Mouse (Mus musculus) adrenal gland, adult 8-10 months (tissue): ENCODE measurements around the gene Hist2h2ac. TPM values are rescaled to one million over a fixed set of nuclear protein-coding genes. Genes with fewer than 3 reads are reported as not detected.
"Not testable (repeated sequence)": the region's sequence is repeated elsewhere in the genome, so short reads cannot be mapped to it uniquely, and the experiment has no call there.

Source experiments
- DNase-seq: peaks from one replicate; pipeline ENCODE4 v3.0.0; 2022
- total RNA-seq, 4 experiments: library from RNA; stranded (reverse); gene quantifications; 2 replicates each; pipeline ENCODE4 v1.2.4; 2022

Gene Hist2h2ac
- total RNA-seq, 4 experiments from 2014 or later, result 53.1 to 90.6 (median 58.9) TPM

DNA sequence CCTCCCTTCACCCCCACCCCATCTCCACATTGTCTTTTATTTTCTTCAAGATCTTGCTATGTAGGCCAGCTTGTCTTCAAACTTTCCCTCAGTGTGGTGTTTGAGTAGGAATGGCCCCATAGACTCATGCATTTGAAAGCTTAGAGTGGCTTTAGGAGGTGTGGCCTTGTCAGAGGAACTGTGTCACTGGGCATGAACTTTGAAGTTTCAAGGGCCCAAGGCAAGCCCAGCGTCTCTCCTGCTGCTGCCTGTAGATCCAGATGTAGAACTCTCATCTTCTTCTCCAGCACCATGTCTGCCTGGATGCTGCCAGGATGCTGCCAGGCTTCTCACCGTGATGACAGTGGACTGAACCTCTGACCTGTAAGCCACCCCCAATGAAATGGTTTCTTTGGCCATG lies 8.1 kb upstream of the Hist2h2ac start:
- DNase-seq, result no peak

DNA sequence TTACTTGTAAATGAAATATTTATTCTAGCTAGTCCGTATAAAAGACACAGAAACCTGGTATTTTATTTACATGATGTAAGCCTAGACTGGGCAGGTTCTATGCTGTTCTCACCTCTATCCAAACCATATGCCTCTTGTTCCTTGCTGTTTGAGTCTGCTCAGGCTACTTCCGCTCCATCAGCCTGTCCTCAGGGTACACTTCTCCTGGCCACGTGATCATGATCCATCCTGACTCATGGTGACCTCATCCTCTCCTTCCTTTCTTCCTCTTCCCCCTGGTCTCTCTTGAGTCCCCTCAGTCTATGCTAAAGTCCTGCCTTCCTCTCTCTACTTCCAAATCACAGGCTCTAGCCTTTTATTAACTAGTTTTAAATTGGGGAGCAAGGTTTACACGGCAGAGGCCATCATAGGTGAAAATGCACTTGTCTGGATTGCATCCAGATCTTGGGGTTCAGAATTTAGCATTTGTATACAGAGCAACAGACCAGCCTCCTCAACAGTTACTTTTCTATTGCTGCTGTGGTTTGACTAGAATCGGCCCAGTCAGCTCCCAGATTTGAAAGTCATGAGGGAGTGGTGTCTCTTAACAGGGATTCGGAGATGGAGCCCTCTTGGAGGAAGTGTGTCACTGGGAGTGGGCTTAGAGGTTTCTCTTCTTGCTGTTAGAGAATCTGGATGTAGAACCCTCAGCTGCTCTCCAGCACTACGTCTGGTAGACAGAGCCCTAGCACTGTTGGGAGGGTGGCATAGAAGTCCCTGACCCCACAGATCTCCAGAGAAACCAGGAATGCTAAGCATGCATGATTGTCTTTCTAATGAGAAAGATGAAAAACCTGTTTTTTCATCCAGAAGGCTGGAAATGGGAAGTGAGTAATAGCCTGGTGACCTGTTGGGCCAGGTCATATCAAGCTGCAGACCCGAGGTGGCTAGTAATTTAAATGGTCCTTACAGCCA lies 6.3 kb upstream of the Hist2h2ac start:
- DNase-seq, result no peak

DNA sequence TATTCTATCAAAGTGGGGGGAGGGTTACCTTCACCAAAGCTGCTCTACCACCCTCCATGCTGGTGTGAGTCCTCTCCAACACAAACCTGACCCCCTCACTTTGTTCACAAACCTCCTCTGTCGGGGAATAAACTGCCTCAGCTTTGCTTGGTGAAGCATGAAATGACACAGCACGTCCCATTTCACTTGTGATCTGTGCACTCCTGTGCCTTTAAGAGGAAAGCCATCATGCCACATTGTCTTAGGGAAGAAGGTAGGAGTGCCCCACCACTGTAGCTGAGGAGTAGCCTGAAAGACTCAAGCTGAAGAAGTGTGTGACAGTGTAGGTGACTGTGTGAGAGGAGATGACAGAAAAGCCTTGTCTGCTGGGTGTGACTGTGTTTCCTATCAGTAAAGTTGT lies 4.7 kb upstream of the Hist2h2ac start:
- no peak for DNase-seq

DNA sequence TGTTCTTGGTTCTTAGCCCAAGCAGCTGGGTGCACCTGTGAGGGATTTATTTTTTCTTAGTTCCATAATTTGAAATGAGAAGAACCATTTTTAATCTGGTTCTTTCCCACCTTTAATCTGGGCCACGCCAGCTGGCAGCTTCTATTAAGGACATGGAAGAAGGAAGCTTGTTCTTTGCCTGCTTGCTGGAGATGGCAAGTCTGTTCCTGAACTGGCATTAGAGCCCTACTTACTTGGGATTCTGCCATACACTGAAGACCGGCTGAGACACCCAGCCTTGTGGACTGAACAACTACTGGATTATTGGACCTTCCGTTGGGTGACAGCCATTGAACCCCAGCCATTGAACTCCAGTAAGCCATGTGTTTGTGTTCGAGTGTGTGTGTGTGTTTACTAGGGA lies 2.1 kb upstream of the Hist2h2ac start:
- DNase-seq, result no peak

DNA sequence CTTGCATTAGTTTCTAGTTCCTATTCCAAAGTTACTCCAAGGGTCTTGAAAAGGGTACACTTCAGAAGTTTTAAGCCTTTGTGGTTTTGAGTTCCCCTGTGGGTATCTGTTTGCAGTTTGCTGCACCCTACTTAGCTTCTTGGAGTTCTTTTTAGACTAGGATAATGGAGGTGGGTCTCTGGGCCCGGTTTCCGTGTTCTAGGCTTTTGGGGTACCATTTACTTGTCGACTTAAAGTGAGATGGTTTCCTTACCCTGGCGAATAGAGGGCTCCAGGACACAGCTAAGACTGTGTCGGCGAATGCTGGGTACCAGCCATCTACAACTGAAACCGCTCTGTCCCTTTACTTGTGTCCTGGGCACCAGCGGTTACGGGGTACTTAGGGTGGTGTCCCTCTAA lies 959 bp upstream of the Hist2h2ac start:
- no peak for DNase-seq

DNA sequence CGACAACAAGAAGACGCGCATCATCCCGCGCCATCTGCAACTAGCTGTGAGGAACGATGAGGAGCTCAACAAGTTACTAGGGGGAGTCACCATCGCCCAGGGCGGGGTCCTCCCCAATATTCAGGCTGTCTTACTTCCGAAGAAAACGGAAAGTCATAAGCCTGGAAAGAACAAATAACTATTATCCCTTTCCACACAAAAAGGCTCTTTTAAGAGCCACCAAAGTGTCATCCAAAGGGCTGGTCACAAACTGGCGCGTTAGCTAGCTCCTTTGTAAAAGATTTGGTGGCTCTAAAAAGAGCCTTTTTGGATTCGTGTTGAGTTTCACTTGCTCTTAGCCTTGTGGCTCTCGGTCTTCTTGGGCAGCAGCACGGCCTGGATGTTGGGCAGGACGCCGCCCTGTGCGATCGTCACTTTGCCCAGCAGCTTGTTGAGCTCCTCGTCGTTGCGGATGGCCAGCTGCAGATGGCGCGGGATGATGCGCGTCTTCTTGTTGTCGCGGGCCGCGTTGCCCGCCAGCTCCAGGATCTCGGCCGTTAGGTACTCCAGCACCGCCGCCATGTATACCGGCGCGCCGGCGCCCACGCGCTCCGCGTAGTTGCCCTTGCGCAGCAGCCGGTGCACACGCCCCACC lies 432 bp downstream of the Hist2h2ac start:
- not testable (repeated sequence) for DNase-seq

DNA sequence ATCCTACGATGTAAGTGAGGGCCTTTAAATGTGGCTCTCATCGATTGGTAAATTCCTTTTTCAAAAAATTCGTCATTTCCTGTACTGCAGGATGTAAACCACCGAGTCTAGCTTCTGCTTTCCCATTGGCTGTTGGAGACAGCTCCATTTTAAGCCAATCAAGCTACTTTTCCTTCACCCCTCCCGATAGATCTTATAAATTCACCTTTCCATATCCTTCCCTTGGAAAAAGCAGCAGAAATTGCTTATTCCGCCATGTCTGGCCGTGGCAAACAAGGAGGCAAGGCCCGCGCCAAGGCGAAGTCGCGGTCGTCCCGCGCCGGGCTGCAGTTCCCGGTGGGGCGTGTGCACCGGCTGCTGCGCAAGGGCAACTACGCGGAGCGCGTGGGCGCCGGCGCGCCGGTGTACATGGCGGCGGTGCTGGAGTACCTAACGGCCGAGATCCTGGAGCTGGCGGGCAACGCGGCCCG lies 984 bp downstream of the Hist2h2ac start, which contains the start of the genes Bola1 and Hist2h2ab:
Bola1 (minus strand) TSS at position 49 of the 470 bp plus-strand sequence.
Hist2h2ab (plus strand) TSS at position 205 of the 470 bp plus-strand sequence.
- DNase-seq, result peak; percentile 66

DNA sequence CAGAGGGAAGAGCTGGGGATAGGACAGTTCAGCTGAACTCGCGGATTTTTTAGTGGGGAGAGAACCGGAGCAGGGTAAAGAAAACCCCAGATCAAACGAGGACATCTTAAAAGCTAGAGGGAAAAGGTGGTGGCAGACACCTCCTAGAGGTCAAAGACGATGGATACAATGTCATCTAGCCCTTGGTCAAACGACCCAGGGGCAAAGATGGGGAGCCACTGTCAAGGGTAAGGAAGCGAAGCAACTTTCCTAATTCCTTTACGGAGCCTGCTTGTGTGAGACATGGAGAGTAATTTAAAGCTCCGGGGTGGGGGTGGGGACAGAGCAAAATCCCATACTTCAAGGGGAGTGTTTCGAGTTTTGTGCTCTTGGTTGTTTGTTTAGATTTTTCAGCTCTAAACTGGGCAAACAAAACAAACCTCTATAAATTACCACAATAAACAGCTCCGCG lies 1.5 kb downstream of the Hist2h2ac start:
- DNase-seq, result no peak

DNA sequence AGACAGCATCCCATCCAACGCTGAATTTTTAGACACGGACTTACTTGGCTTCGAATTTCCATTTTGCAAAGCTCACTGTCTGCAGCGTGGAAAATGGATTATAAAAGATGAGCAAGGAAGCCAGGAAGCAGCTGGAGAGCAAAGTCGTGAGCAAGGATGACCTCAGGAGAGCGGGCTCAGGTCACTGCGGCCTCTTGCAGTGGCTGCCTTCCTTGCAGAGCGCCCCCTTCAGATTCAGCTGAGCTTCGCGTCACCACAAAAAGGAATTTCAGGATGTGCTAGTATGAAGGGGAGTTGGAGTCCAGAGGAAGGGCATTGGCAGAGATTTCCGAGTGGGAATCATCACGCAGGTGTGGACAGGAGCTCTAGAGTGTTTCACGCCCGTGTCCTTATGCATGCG lies 11.4 kb downstream of the Hist2h2ac start:
- no peak for DNase-seq

DNA sequence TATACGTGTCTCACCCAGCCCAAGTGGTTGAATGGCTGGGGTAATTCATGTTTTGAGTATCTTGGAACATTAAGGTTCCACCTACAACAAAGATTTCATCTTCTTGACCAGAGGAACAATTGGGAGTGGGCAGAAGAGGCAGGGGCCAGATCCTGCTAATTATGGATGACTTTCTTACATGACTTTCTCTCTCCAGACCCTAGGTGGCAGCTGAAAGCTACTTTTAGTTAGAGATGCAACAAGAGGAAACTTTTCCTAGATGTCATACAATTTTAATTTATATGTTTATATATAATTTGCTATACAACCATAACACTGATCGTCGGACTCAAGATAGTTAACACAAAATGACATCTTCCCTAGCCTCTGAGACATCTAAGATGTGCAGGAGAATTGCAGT lies 12.9 kb downstream of the Hist2h2ac start:
- no peak for DNase-seq

DNA sequence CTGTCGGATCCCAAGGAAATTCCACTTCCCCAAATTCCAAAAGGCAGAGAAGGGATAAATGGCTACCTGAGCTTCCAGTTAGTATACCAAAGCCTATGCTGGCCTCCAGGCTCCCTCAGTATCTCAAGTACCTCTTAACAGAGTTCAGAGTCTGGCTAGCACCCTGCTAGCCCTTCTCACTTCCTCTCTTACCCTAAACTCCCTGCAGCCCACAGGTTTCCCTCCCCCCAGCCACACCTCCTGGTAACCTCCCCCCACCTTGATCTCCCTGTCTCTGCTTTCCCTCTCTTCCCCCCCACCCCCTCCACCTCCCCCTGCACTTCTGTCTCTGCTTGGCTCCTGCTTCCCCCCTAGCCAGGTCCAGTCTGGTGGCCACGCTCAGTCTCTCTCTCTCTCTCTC lies 20.9 kb downstream of the Hist2h2ac start:
- DNase-seq, result no peak

DNA sequence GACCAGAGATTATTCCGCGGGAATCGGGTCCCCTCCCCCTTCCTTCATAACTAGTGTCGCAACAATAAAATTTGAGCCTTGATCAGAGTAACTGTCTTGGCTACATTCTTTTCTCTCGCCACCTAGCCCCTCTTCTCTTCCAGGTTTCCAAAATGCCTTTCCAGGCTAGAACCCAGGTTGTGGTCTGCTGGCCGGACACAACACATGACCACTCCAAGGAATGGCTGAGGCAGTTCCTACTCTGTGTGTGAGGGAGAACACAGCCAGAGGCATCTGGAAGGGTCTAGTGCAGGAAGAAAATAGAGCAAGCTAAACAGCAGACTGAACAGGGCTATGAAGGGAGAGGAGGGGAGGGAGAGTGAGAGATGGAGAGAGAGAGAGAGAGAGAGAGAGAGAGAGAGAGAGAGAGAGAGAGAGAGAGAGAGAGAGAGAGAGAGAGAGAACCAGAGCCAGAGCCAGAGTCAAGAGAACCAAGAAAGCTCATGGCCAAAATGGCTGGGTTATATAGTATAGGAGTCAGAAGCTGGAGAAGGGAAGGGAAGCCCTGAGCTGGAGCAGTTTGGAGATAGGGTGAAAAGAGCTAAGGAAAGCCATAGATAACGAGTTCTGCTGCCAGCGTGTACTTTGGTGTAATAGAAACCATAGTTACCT lies 22.0 kb downstream of the Hist2h2ac start:
- DNase-seq, result not testable (repeated sequence)

DNA sequence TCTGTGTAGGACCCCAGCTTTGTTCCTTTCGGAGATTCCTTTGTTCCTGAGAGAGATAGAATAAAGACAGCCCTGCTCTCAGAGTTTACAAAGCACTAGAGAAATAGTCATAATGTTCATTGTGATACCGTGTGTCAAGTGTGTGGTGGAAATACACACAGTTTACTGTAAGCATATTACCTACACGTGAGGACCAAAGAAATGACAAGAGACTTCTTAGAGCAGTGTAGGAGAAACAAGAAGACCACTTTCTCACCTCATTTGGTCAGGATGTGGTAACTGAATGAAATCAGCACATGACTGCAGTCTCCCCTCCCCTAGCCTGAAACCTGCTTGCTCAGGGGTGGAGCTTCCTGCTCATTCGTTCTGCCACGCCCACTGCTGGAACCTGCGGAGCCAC lies 22.5 kb downstream of the Hist2h2ac start:
- no peak for DNase-seq

DNA sequence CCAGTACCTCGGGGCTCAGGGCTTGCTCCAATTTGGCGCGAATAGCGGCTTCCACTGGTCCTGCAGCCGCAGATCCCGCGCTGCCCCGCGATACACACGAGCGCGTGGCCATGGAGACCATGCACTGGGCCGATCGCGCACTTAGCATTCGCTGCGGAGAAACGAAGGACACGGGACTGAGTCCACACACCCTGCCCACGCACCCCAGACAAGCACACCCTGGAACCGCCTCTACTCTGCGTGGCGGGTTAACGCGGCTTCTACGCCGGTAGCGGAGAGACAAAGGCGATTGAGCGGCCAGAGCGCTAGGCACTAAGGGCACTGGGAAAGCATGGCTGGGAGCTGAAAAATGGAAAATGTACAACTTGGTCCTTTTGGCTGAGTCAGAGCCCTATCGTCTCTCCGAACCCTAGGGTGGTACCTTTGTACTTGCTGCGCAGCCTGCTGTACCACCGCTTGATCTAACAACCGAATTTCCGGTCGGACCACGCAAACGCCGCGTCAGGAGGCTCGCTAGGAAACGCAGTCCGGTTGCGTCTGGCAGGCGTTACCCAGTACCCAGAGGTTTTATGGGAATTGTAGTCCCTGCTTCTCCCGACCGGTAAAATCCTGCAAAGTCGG lies 23.4 kb downstream of the Hist2h2ac start:
- peak; percentile 90 for DNase-seq

DNA sequence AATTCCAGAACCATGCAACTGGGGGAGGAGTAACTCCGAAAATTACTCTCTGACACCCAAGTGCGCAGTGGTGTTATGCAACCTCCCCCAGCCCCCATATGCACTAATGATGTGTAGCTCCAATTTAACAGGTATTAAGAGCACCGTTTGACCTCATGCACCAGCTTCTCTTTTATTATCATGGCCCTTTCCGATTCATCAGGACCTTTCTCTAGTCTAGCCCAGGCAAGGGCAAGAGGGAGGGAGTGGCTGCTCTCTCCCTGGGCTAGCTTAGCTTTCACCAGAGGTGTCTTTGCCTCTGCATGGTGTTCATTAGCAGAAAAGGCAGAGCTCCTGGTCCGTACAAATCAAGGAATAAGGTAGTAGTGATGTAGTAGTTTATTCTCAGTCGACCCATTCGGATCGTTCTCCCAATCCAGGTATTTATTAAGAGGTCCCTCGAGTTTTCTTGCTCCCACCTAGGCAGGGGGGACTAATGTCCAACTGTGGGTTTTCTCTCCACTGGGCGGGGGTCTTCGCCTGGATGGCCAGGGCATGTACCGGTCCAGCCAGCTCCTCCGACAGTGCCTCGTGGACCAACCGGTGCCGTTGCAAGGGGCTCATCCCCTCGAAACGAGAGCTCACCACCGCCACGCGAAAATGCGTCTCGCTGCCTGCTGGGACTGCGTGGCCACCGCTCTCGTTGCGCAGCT lies 24.1 kb downstream of the Hist2h2ac start:
- no peak for DNase-seq

DNA sequence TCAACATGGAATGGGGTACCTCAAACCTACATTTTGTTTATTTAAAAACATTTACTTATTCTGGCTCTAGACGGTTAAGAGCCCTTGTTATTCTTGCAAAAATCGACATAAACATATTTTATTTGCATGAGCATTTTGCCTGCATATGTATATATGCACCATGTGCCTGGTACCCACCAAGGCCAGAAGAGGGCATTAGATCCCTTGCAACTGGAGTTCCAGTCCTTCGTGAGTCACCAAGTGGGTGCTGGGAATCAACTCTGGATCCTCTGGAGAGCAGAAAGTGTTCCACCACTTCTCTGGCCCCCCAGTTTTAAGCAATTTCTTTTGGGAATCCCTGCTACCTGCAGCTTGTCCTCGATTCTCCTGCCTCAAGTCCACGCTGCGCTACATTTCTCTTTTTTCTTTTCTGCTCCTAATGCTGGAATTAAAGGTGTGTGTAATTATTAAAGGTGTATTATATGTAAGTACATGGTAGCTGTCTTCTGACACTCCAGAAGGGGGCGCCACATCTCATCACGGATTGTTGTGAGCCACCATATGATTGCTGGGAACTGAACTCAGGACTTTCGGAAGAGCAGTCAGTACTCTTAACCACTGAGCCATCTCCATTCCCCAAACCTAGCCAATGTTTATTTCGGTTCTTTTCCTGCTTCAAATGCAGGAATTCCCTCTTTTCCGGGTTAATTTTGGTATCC lies 24.9 kb downstream of the Hist2h2ac start:
- DNase-seq, result no peak

DNA sequence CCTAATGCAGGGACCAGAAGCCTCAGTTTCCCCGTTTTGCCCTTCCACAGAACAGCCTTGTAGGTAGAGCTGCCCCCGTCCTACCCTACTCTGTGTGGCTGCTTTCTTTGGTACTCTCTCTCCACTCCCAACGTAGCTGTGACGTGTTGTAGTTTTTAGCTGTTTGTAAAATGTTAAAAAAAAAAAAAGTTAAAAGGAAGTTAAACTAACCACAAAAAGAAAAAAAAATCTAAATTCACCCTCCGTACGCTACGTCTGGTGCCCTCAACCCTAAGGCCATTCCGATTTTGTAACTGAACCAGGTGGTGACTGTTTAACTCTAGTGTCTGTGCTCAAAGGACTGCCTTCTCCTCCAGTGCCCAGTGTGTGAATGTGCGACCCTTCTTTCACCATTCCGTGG lies 25.7 kb downstream of the Hist2h2ac start:
- DNase-seq, result no peak

DNA sequence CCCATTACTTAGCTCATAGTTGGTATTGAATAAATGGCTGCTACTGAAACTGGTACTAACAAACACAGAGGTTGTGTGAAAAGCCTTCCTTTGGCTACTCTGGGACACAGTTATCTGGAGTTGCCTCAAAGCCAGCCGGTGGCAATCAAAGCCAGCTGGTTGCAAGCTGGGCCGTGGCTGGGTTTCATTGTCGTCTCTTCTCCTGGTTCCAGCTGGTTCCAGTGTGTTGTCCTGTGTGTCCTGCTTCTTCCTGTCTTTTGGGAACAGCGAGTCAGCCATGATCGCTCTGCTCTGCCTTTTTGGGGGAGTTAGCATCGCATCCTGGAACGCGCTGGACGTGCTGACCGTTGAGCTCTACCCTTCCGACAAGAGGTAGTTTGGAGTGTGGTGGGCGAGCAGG lies 27.7 kb downstream of the Hist2h2ac start:
- no peak for DNase-seq

DNA sequence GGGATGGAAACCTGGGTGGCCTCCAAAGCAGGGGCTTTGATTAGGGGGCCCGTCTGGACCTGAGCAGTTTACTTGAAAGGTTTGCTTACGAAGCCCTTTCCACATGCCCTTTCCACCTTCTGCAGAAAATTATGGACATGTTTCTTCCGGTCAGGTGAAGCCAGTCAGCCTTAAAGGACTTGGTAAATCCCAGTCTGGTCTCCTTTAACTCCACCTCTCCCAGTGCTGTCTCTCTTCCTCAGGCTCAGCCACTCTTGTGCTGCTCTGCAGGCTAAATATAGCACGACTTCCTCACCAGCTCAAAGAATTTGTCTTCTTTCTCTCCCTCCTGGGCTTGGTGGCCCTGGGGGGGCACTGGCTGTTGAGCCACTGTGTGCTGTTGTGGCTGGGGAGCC lies 38.3 kb downstream of the Hist2h2ac start:
- DNase-seq, result no peak

DNA sequence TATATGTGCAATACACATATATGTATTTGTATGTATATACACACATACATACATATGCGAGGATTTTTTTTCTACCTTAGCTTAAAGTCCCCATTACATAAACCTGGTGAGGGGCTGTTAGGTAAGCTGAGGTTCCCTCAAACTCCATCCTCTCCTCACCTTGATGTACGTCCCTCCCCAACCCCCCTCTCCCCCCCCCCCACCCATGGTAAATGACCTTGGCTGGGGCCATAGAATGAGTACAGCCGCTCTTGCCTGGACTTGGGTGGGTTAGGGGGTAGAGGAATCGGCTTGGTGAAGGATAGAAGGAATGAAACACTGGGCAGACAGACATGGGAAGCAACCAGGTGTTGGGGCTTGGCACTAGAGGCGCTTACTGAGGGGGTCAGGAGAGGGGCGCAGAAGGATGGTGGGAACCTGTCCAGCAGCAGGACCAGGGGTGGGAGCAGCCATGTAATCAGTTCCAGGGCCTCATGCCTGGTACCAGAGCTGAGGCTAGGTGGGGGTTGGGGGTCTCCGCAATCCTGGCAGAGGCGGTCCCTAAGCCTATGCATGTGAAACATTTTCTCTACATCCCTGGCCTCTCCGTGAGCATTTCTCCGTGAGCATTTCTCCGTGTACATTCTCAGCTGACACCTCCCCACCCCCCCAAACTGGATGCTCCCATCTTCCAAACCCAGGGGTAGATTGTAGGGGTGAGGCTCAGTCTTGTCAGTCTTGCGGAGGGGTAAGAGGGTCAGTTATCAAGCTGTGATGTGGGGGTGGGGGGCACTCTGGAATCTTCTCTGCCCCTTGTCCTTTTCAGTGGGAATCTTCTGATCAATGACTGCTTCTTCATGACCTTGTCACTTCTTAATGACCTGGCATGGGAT lies 38.9 kb downstream of the Hist2h2ac start:
- DNase-seq, result no peak
